Mouse (Mus musculus) stomach, postnatal 0 days (tissue): Measurements from ENCODE around the gene Cpped1. TPM values are rescaled to one million over a fixed set of nuclear protein-coding genes. Genes with fewer than 3 reads are reported as not detected.

Experiments used
- ATAC-seq: fragments of 200-750 bp; cut with Nextera tagmentation; 2 replicates; pipeline ENCODE4 v1.8.0; 2017; ENCODE audit not compliant: low FRiP score, low TSS enrichment
- DNase-seq: peaks from one replicate; pipeline ENCODE4 v3.0.0-alpha.2; 2016; ENCODE audit warnings: low spot score
- H3K27ac ChIP-seq: fragments of 300-500 bp; sonication (generic); replicated peaks from 2 replicates; pipeline ENCODE4 v1.5.1; 2014; ENCODE audit warnings: mild to moderate bottlenecking, control low read depth
- H3K27me3 ChIP-seq: fragments of 300-500 bp; sonication (generic); 2 replicates; pipeline ENCODE4 v1.6.1; 2014; ENCODE audit warnings: low read length; ENCODE audit not compliant: control insufficient read depth, insufficient read depth
- H3K36me3 ChIP-seq: fragments of 300-500 bp; sonication (generic); 2 replicates; pipeline ENCODE4 v1.6.1; 2014; ENCODE audit warnings: low read length, mixed read lengths; ENCODE audit not compliant: control insufficient read depth, insufficient read depth
- H3K4me1 ChIP-seq: fragments of 300-500 bp; sonication (generic); replicated peaks from 2 replicates; pipeline ENCODE4 v1.6.1; 2014; ENCODE audit warnings: antibody characterized with exemption; ENCODE audit not compliant: control insufficient read depth, insufficient read depth
- H3K4me2 ChIP-seq: fragments of 300-500 bp; sonication (generic); replicated peaks from 2 replicates; pipeline ENCODE4 v1.6.1; 2014; ENCODE audit warnings: low read depth, mild to moderate bottlenecking, control low read depth, moderate library complexity
- H3K4me3 ChIP-seq: fragments of 300-500 bp; sonication (generic); 2 replicates; pipeline ENCODE4 v1.5.1; 2014; ENCODE audit warnings: low read depth, low read length, control low read depth
- H3K9ac ChIP-seq: fragments of 300-500 bp; sonication (generic); 2 replicates; pipeline ENCODE4 v1.6.1; 2014; ENCODE audit warnings: mild to moderate bottlenecking, low read length, control low read depth, mixed read lengths
- H3K9me3 ChIP-seq: fragments of 300-500 bp; sonication (generic); 2 replicates; pipeline ENCODE4 v1.6.1; 2016; ENCODE audit warnings: low read length; ENCODE audit not compliant: control insufficient read depth
- CTCF ChIP-seq: IDR thresholded peaks from 2 replicates; pipeline ENCODE4 v1.5.1; 2016; ENCODE audit warnings: antibody characterized with exemption, low read depth, mild to moderate bottlenecking, moderate library complexity
- EP300 ChIP-seq: optimal IDR thresholded peaks from 2 replicates; pipeline ENCODE3; 2016; ENCODE audit warnings: antibody characterized with exemption
- WGBS: fragments of 180-500 bp; shearing (Covaris S2); extraction: QIAGEN DNeasy Blood & Tissue Kit; methylation state at CpG from one replicate; pipeline ENCODE4 v1.1.7; 2014; 5-methylcytosine and 5-hydroxymethylcytosine counted together
- polyA plus RNA-seq: library from polyadenylated mRNA; unstranded; fragments of >200 nt; fragmentation: Nextera tagmentation; extraction: Ambion mirVana; gene quantifications from 2 replicates; pipeline ENCODE4 v1.2.1, GENCODE M21; 2015

Gene Cpped1
- polyA plus RNA-seq, 1 experiment from 2014 or later: 16.0 TPM

DNA sequence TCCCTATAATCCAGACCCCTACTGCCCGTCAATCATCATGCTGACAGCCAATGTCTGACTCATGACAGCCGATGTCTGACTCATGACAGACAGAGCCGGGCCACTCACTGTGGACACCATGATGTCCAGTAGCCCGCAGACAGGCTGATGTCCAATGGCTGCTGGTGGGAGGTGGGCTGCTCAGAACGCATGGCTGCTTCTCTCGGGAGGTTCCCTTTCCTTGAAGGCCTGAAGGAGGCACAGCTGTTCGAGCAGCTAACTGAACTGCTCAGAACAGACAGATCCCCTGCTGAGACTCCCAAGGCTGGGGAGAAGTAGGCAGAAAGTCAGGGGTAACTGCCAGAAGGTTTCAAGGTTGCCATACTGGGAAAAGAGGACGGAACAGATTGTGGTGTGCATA is 97.1 kb downstream of the Cpped1 start:
- Histone ChIP-seq H3K4me2 (no peak overlapping the region), H3K9ac (no peak overlapping the region), H3K27me3 (no peaks in the 10 kb centered on the region), H3K4me3 (no peak overlapping the region), H3K36me3 (no peaks in the 10 kb centered on the region), H3K9me3 (no peaks in the 10 kb centered on the region), H3K4me1 (no peaks in the 10 kb centered on the region), H3K27ac (no peak overlapping the region)
- ATAC-seq: no peak
- 78% methylated on average over 8 of the region's 8 CpGs for WGBS
- DNase-seq: no peak
- TF ChIP-seq CTCF: no peak
- TF ChIP-seq EP300: no peak

DNA sequence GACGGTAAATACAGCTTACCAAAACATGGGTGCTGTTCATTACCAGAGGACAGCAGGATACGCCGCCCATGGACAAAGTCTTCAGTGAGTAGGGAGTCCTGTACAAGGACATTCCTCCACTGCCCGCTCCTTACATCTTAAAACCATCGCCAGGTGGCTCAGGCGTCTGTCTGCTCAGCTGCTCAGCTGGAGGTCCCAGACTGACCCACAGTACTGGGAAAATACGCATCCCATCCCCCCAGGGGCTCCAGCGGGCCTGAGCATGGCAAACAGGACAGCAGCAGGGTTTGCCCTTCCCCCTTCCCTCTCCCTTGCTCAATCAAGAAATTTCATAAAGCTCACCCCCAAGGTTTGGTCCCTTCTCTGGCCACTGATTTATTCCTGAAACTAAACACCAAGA is 99.6 kb downstream of the Cpped1 start:
- TF ChIP-seq EP300 (no peak), CTCF (no peak)
- WGBS: 65% methylated on average over 8 of the region's 8 CpGs

DNA sequence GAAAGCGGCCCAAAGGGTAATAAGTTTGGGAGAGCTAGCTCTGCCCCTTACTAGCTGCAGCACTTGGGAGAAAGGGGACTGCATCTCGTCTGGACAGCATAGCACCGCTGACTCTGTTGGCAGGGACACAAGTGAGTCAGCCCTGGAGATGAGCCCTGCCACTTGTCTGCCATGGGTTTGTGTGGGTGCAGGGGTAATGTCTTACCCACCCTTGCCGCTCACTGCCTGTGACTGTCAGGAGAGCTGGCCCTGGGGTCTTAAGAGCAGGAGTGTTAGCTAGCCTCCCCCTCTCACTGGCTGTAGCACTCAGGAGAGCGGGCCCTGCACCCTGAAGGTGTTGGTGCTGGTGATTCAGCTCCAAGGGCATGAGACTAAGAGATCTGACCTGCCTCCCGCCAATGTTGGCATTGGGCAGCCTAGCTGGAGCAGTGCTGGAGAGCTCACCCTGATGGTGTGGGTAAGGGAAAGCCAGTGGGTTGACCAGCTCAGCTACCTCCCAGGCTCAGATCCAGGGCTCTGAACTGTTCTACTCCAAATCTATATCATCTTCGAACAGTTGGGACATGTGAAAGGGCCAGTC is 107.2 kb downstream of the Cpped1 start:
- Histone ChIP-seq H3K9me3 (no peaks in the 10 kb centered on the region), H3K4me3 (no peak overlapping the region), H3K27ac (no peak overlapping the region), H3K27me3 (no peaks in the 10 kb centered on the region), H3K4me2 (no peak overlapping the region), H3K9ac (no peak overlapping the region), H3K4me1 (no peaks in the 10 kb centered on the region), H3K36me3 (peaks cover 4% of the 10 kb centered on the region; the same call in 1 of the 2 replicates)
- no peak for TF ChIP-seq CTCF
- no peak for TF ChIP-seq EP300
- WGBS: 82% methylated on average over 7 of the region's 7 CpGs
- ATAC-seq (peak; percentile 49; the same call in 1 of the 2 replicates), DNase-seq (no peak)

More for the DNA sequence above, 99.6 kb downstream of the Cpped1 start:
- Histone ChIP-seq H3K9ac (no peak overlapping the region), H3K9me3 (no peaks in the 10 kb centered on the region), H3K4me1 (no peaks in the 10 kb centered on the region), H3K4me2 (no peak overlapping the region), H3K36me3 (0 out of 2 replicates have a peak, but pooled peaks cover under 1% of the 10 kb centered on the region), H3K4me3 (no peak overlapping the region), H3K27ac (no peak overlapping the region), H3K27me3 (no peaks in the 10 kb centered on the region)
- ATAC-seq (no peak), DNase-seq (no peak)

DNA sequence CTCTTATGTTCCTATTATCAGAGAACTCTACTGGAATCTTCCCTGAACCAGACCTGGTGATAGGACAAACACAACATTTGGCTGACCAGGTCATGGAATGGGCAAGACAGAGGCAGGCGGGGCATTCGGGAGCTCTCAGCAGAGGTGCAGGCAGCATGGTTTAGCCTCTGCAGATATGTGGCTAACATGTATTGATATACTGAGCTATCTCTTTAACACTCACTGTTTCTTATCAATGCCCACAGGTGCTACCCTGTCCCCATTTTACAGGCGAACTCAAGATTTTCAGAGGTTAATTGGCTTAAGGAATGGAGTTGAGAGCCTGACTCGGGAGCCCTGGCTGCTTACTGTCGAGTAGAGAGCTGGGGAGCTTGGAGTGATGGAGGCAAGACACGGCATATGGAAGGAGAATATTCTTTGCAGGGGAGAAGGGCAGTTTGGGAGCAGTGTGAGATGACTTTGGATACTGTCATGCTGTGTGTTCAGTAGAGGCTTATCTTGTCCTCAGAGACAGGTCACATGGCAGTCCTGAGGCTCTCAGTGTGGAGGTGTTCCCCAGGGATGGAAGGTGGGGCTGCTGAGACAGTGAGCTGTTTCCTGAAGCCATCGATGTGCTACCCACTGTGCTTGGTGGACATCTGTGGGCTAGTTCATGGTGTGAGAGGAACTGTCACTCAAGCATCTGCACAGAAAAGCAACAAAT is 113.3 kb downstream of the Cpped1 start:
- DNase-seq (no peak), ATAC-seq (no peak)
- 73% methylated on average over 7 of the region's 7 CpGs for WGBS
- Histone ChIP-seq H3K27ac (no peak overlapping the region), H3K4me3 (no peak overlapping the region), H3K36me3 (no peaks in the 10 kb centered on the region), H3K4me2 (no peak overlapping the region), H3K9ac (no peak overlapping the region), H3K27me3 (no peaks in the 10 kb centered on the region), H3K4me1 (no peaks in the 10 kb centered on the region), H3K9me3 (no peaks in the 10 kb centered on the region)
- no peak for TF ChIP-seq CTCF
- no peak for TF ChIP-seq EP300

DNA sequence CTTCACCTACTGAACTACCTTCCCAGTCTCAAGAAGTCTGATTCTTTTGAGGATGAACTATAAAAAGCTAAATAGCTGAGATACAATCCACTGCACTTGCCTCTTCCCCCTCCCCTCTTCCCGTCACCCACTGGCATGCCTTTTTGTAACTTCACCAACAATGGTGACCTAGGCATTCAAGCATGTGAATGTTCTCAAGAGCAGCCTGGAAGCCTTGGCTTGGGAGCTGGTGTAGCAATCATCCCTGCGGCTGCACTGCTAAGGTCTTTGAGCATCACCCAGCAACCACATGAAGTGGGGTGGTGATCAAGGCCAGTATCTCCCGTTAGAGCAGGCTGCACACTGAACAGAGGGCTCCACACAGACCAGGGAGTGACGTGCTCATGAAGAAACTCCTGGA is 114.6 kb downstream of the Cpped1 start:
- H3K4me2 ChIP-seq: no peak overlapping the region
- H3K9ac ChIP-seq: no peak overlapping the region
- no peaks in the 10 kb centered on the region for H3K9me3 ChIP-seq
- WGBS: 78% methylated on average over 4 of the region's 4 CpGs
- H3K36me3 ChIP-seq: no peaks in the 10 kb centered on the region
- DNase-seq (no peak), ATAC-seq (no peak)
- no peaks in the 10 kb centered on the region for H3K4me1 ChIP-seq
- no peak overlapping the region for H3K4me3 ChIP-seq
- no peak overlapping the region for H3K27ac ChIP-seq
- TF ChIP-seq EP300 (no peak), CTCF (no peak)
- no peaks in the 10 kb centered on the region for H3K27me3 ChIP-seq

DNA sequence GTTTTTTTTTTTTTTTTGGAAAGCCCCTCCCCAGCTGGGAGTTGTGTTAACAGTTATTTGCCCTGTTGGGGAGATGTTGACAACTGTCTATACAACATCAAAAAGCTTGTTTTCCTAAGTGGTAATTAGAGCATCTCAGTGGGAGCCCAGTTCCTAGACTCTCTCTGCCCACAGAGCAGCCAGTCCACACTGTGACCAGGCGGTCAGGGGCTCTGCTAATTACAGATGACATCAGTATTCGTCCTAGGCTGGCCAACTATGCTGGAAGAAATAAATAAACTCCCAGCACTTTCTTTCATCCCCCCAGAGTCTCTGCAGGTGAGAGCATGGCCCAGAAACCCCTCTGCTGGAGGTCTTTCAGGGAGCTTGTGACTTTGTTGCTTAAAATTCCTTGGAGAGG is 115.9 kb downstream of the Cpped1 start:
- no peak overlapping the region for H3K27ac ChIP-seq
- no peaks in the 10 kb centered on the region for H3K4me1 ChIP-seq
- no peaks in the 10 kb centered on the region for H3K9me3 ChIP-seq
- H3K36me3 ChIP-seq: no peaks in the 10 kb centered on the region
- ATAC-seq: no peak
- no peaks in the 10 kb centered on the region for H3K27me3 ChIP-seq
- H3K4me2 ChIP-seq: no peak overlapping the region
- no peak overlapping the region for H3K4me3 ChIP-seq
- no peak for DNase-seq
- no peak overlapping the region for H3K9ac ChIP-seq
- 40% methylated on average over 2 of the region's 2 CpGs for WGBS
- no peak for TF ChIP-seq EP300
- TF ChIP-seq CTCF: no peak
